Mouse (Mus musculus) brain, embryonic 14.5 days (tissue): ENCODE results near the gene Pygo1.

Experiments
- CTCF ChIP-seq: fragments of 200-500 bp; IDR thresholded peaks from 2 replicates; pipeline ENCODE4 v1.5.1; 2012; ENCODE audit warnings: inconsistent platforms, mild to moderate bottlenecking, moderate library complexity, borderline replicate concordance; ENCODE audit not compliant: insufficient read depth, insufficient read length; ENCODE audit errors: extremely low read depth
- POLR2A ChIP-seq: fragments of 200-500 bp; IDR thresholded peaks from 2 replicates; pipeline ENCODE4 v1.6.1; 2012; ENCODE audit warnings: mild to moderate bottlenecking, inconsistent platforms, borderline replicate concordance; ENCODE audit not compliant: poor library complexity, insufficient read depth, insufficient read length, severe bottlenecking; ENCODE audit errors: extremely low read depth

DNA sequence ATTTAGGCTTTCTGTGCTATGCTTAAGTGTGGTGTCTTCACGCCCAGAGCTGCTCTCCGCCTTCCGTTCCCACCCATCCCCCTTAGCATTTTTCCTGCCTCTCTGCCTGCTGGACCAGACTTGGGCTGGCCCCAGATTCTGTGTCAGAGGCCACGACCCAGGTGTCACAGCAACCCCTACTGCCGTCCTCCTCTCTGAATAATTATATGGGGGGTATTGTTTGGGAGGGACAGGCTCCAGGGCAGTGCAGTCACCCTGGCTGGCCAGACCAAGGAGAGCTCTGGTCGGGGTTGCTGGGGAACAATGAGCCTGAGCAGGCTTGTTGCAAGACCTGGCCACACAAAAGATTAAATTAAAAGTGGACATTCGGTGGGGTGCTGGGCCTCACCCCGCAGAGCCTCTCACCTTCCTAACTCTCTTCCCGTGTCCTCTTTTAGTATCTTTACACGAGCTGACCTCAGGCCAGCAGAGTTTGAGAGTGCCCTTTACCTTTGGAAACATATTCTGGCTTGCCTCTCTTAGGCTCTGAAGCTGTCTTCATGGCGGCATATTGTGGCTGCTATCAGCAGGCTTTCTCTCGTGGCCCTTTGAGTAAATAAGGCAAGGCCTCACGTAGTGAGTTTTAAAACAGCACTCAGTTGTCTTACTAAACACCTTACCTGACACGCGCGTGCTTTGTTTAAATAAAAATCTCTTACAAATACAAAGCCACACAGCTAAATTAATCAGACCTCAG lies 45.1 kb upstream of the Pygo1 start:
- TF ChIP-seq POLR2A (no peak), CTCF (no peak)
